Mouse (Mus musculus) hindbrain, embryonic 13.5 days (tissue): ENCODE data around the gene Aim2. TPM values are rescaled to one million over a fixed set of nuclear protein-coding genes. Genes with fewer than 3 reads are reported as not detected.

Experiments used
- polyA plus RNA-seq: library from polyadenylated mRNA; unstranded; fragments of >200 nt; fragmentation: Nextera tagmentation; extraction: Ambion mirVana; gene quantifications from 2 replicates; pipeline ENCODE4 v1.2.1, GENCODE M21; 2015

Gene Aim2
- polyA plus RNA-seq, 1 experiment from 2014 or later: 2.1 TPM

Other genes with a start within 250 kb of the Aim2 start
- gene Olfr1408, start 213.5 kb upstream of the Aim2 start, polyA plus RNA-seq: not detected in 2 replicates
- not detected in 2 replicates for gene Olfr1406, start 160.2 kb upstream of the Aim2 start, polyA plus RNA-seq
- not detected in 2 replicates for gene Olfr218, start 153.1 kb upstream of the Aim2 start, polyA plus RNA-seq
- not detected in 2 replicates for gene Olfr1404, start 138.5 kb upstream of the Aim2 start, polyA plus RNA-seq
- gene Fcer1a, start 123.7 kb upstream of the Aim2 start, polyA plus RNA-seq: not detected in 2 replicates
- gene Olfr418, start 84.9 kb upstream of the Aim2 start, polyA plus RNA-seq: not detected in 2 replicates
- not detected in 2 replicates for gene Mptx2, start 73.1 kb upstream of the Aim2 start, polyA plus RNA-seq
- gene Ackr1, start 17.1 kb upstream of the Aim2 start, polyA plus RNA-seq: 15.1 and 16.8 TPM in 2 replicates
- gene Cadm3, start 16.8 kb downstream of the Aim2 start, polyA plus RNA-seq: 50.0 and 52.9 TPM in 2 replicates
- gene Ifi206, start 140.2 kb downstream of the Aim2 start, polyA plus RNA-seq: not detected in 2 replicates
- gene Ifi214, start 185.1 kb downstream of the Aim2 start, polyA plus RNA-seq: not detected in 2 replicates
- gene Ifi213, start 248.4 kb downstream of the Aim2 start, polyA plus RNA-seq: not detected in 2 replicates